Mouse (Mus musculus) mouse embryonic stem cell (cell line): Measurements from ENCODE around the gene Rpl4.

ENCODE experiments used
- in situ Hi-C, 2 experiments: fragments of 300-500 bp; cut with MboI; formaldehyde crosslinking; loops; 1 replicate in 1 of 2; 3 replicates in 1 of 2; pipeline ENCODE4 v1.14.3; 2019 to 2020; ENCODE audit warnings: low sequenced_read_pairs in 2 of 2, low pct_unique_long_range_greater_than_20kb in 1 of 2, mixed read lengths in 1 of 2; ENCODE audit not compliant: unreplicated experiment in 1 of 2

The Rpl4 gene

GRCm38 (mm10) chr9:64225805-64226204, 52.6 kb downstream of the Rpl4 start:
- in situ Hi-C loops: no loop called here

GRCm38 (mm10) chr9:64227736-64228135, 54.6 kb downstream of the Rpl4 start:
- in situ Hi-C loops: no loop called here
